Mouse (Mus musculus) erythroblast, embryonic 14.5 days (primary cell): Measurements from ENCODE around the gene Map3k1.

Experiments used
- GATA1 ChIP-seq: IDR thresholded peaks from 2 replicates; pipeline ENCODE4 v1.6.1; 2012; ENCODE audit warnings: low read length, inconsistent platforms, mixed read lengths
- TAL1 ChIP-seq: IDR thresholded peaks from 3 replicates; pipeline ENCODE4 v1.6.1; 2012; ENCODE audit warnings: low read length, inconsistent platforms, mixed read lengths

GRCm38 (mm10) chr13:111819618-111820385, 11.0 kb upstream of the Map3k1 start:
- TF ChIP-seq GATA1, result no peak
- no peak for TF ChIP-seq TAL1
